Mouse (Mus musculus) forebrain, embryonic 14.5 days (tissue): ENCODE measurements around the gene Ranbp3. TPM values are rescaled to one million over a fixed set of nuclear protein-coding genes. Genes with fewer than 3 reads are reported as not detected.

Experiments
- ATAC-seq: fragments of 200-750 bp; cut with Nextera tagmentation; 2 replicates; pipeline ENCODE4 v1.8.0; 2017; ENCODE audit warnings: mild to moderate bottlenecking, moderate library complexity
- DNase-seq: peaks from one replicate; pipeline ENCODE4 v3.0.0-alpha.2; 2015; ENCODE audit warnings: low spot score
- H3K27ac ChIP-seq: fragments of 300-500 bp; sonication (generic); 2 replicates; pipeline ENCODE4 v1.5.1; 2014; ENCODE audit warnings: low read depth, mild to moderate bottlenecking, control low read depth, low read length, moderate library complexity
- H3K27me3 ChIP-seq: fragments of 300-500 bp; sonication (generic); replicated peaks from 2 replicates; pipeline ENCODE4 v1.6.1; 2014; ENCODE audit warnings: low read length, control low read depth, mixed read lengths; ENCODE audit not compliant: control insufficient read depth, insufficient read depth
- H3K36me3 ChIP-seq: fragments of 300-500 bp; sonication (generic); 2 replicates; pipeline ENCODE4 v1.6.1; 2014; ENCODE audit warnings: low read length, control low read depth; ENCODE audit not compliant: control insufficient read depth, insufficient read depth
- H3K4me1 ChIP-seq: fragments of 300-500 bp; sonication (generic); 2 replicates; pipeline ENCODE4 v1.6.1; 2014; ENCODE audit warnings: antibody characterized with exemption, low read length, control low read depth; ENCODE audit not compliant: control insufficient read depth, insufficient read depth
- H3K4me2 ChIP-seq: fragments of 300-500 bp; sonication (generic); 2 replicates; pipeline ENCODE4 v1.6.1; 2014; ENCODE audit warnings: mild to moderate bottlenecking, control low read depth, low read length
- H3K4me3 ChIP-seq: fragments of 300-500 bp; sonication (generic); 2 replicates; pipeline ENCODE4 v1.5.1; 2014; ENCODE audit warnings: low read depth, low read length, control low read depth
- H3K9ac ChIP-seq: fragments of 300-500 bp; sonication (generic); 2 replicates; pipeline ENCODE4 v1.6.1; 2014; ENCODE audit warnings: mild to moderate bottlenecking, low read length, control low read depth, moderate library complexity
- H3K9me3 ChIP-seq: fragments of 300-500 bp; sonication (generic); replicated peaks from 2 replicates; pipeline ENCODE4 v1.6.1; 2016; ENCODE audit warnings: low read length, control low read depth, mixed read lengths; ENCODE audit not compliant: control insufficient read depth
- WGBS: fragments of 180-500 bp; shearing (Covaris S2); extraction: QIAGEN DNeasy Blood & Tissue Kit; methylation state at CpG from one replicate; pipeline ENCODE4 v1.1.7; 2014; 5-methylcytosine and 5-hydroxymethylcytosine counted together
- polyA plus RNA-seq: library from polyadenylated mRNA; unstranded; fragments of >200 nt; fragmentation: Nextera tagmentation; extraction: Ambion mirVana; gene quantifications from 2 replicates; pipeline ENCODE4 v1.2.1, GENCODE M21; 2014

Gene Ranbp3
- polyA plus RNA-seq, 1 experiment from 2014 or later: 116 TPM

DNA sequence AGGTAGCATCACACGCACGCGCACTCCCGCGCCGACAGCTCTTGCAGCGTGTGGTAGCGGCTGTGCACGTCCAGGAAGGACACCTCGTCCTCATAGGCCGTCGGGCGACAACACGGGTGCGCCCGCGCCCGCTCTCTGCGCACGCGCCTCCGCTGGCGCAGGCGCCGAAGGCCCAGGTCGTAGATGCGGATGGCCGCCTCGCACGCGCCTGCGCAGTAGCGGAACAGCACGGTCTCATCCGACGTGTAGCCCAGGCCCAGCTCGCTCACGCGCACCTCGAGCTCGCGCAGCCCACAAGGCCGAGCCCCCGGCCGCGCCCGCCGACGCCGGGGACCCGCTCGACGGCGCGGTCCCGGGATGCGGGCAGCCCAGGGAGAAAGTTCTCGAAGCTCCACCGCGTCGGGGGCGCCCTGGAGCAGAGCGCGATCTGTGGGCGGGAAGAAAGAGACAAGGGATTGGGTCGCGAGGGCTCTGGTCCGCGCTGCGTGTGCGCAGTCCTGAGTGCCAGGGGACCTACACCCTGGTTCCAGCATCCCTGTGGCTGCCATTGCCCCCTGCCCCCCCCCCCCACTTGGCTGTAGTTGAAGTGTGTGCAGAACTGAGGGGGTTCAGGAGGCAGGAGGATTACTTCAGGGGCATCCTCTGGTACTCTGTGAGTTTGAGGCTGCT lies 78.4 kb downstream of the Ranbp3 start:
- 24% methylated on average over 67 of the region's 71 CpGs for WGBS
- no peaks in the 10 kb centered on the region for H3K9me3 ChIP-seq
- H3K4me3 ChIP-seq: peak overlapping the region; percentile 21
- no peaks in the 10 kb centered on the region for H3K36me3 ChIP-seq
- H3K9ac ChIP-seq: peak overlapping the region; percentile 43
- DNase-seq (peak; percentile 83), ATAC-seq (peak; percentile 88)
- peaks cover 49% of the 10 kb centered on the region for H3K27me3 ChIP-seq
- no peak overlapping the region for H3K27ac ChIP-seq
- H3K4me2 ChIP-seq: peak overlapping the region; percentile 32
- H3K4me1 ChIP-seq: no peaks in the 10 kb centered on the region

DNA sequence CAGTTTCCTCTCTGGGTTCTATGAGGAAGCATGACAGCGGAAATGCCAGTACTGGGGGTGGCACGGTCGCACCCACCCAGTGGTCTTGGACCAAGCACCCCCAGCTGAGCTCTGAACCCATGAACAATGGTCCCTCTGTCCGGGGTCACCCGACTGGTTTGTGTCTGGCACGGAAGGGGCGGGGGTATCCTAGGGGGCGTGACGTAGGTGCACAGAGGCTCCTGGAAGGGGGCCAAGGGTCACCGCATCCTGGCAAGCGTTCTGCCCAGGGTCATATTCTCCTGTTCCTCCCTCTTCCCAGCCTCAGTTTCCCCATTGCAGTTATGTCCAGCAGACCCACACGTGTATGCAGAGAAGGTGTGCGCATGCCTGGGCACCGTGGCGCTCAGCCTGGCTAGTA lies 80.4 kb downstream of the Ranbp3 start:
- Histone ChIP-seq H3K4me1 (peaks cover 6% of the 10 kb centered on the region), H3K4me3 (no peak overlapping the region), H3K27me3 (peaks cover 62% of the 10 kb centered on the region), H3K36me3 (no peaks in the 10 kb centered on the region), H3K27ac (no peak overlapping the region), H3K9me3 (no peaks in the 10 kb centered on the region), H3K9ac (no peak overlapping the region), H3K4me2 (no peak overlapping the region)
- WGBS: 16% methylated on average over 15 of the region's 15 CpGs
- ATAC-seq (no peak), DNase-seq (no peak)

DNA sequence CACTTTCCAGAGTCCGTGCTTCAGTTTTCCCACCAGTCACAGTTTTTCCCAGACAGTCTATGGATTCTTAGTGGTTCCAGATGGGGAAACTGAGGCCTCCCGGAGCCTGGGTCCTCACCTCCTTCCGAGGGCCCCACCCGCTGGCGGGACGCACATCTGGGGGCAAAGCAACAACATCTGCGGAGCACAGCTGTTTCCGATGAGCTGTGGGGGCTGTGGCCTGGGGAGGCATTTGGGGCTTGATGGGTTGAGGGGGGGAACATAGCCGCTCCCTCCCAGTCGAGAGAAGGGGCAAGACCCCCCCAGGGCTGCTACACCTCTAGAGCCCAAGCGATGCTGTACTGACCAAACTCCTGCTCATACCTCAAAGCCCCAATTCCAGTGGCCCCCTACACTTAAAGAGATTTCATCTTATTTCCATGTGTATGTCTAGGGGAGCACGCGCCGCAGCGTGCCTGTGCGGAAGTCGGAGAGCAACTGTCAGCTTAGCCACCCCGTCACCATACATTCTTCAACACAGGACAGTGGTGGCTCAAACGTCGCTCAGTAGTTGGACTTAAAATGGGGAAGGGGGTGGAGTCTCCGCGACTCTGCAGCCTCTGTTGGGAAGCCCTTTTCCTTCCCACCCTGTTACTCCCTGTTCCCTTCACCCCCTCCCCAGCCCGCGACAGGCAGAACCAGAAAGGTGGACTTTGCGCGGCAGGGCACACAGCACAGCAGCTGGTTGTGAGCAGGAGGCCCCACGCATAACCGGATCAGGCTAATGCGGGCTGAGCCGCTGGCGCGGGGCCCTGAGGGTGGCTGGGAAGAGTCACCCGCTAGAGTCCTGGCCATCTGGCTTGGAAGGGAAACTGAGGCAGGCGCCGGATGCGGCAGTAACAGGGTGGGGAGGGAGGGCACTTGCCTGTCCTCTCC lies 81.4 kb downstream of the Ranbp3 start:
- Histone ChIP-seq H3K4me1 (peaks cover 6% of the 10 kb centered on the region), H3K4me2 (no peak overlapping the region), H3K36me3 (no peaks in the 10 kb centered on the region), H3K9me3 (no peaks in the 10 kb centered on the region), H3K9ac (no peak overlapping the region), H3K27me3 (peaks cover 62% of the 10 kb centered on the region), H3K4me3 (no peak overlapping the region), H3K27ac (no peak overlapping the region)
- DNase-seq (no peak), ATAC-seq (no peak)
- 20% methylated on average over 36 of the region's 36 CpGs for WGBS

DNA sequence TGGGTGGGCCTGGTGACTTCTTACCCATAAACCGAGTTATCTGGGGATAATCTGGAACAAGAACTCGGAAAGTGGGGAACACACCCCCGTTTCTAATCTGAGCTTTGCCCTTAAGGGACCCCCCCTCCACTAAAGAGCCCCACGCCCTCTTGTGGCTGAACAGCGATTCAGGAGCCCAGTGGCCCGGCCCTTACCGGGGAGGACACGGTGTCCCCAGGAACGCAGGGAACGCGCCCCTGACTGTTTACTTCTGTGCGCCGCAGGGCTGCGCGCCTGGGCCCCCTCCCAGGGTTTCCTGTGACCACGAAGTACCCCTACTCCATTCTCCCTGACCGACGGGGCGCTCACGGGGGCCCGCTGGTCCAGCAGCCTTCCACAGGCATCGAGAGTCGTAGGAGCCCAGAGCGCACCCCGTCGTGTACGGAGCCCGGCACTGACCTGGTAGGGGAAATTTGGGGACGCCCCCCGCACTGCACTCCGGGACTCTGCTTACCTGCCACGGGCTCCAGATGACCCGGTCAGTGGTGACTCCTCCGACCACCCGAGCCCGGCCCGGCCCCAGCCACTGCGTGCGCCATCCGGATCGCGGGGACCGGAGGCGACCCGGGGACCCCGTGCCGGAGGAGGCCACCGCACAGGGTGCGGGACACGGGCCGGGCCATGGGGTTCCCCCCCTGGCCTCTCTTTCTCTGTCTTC lies 83.8 kb downstream of the Ranbp3 start:
- no peaks in the 10 kb centered on the region for H3K9me3 ChIP-seq
- no peaks in the 10 kb centered on the region for H3K36me3 ChIP-seq
- DNase-seq: no peak
- H3K4me1 ChIP-seq: peaks cover 6% of the 10 kb centered on the region
- H3K27ac ChIP-seq: no peak overlapping the region; the same call in 1 of the 2 replicates
- H3K27me3 ChIP-seq: peaks cover 58% of the 10 kb centered on the region
- peak overlapping the region; percentile 37 for H3K4me3 ChIP-seq
- ATAC-seq: peak; percentile 5; the same call in 1 of the 2 replicates
- H3K4me2 ChIP-seq: peak overlapping the region; percentile 78
- WGBS: under 1% methylated on average over 50 of the region's 51 CpGs
- peak overlapping the region; percentile 54 for H3K9ac ChIP-seq

DNA sequence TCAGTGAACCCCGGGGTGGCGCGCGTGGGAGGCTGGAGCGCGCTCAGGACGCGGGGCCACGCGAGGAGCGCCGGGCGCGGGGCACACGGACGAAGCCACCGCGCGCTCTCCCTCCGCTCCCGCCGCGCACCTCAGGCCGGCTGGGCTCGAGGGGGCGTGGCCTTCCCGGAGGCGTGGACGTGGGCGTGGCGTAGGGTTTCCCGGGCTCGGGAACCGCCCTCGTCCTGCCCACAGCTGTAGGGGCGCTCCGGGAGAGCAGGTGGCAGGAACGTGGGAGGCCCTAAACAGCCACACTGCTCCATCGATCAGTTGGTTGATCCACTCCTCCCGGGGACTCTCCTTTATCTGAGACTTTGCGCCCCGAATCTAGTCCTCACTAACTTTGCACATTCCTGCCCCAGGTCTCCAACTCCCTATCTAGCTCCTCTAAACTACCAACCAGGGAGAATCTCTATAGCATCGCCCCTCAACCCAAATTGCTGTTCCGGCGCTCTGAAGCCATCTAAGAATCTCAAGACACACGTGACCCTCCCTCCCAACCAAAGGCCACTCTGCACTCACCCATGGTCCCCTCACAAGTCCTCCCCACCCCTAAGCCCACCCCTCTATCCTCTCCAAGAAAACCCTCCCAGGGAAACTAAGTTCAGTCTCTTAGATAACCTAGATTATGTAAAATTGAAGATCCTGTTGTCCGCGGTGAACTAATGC lies 84.5 kb downstream of the Ranbp3 start, which contains the start of gene Nrtn:
Gene Nrtn, minus strand, starts transcription at position 115 of the 708 bp plus-strand sequence.
- WGBS: under 1% methylated on average over 44 of the region's 48 CpGs
- ATAC-seq: peak; percentile 55
- no peaks in the 10 kb centered on the region for H3K9me3 ChIP-seq
- peak within 1 kb of the TSS; percentile 54 for H3K9ac ChIP-seq
- H3K36me3 ChIP-seq: no peaks in the 10 kb centered on the region
- no peak within 1 kb of the TSS; the same call in 1 of the 2 replicates for H3K27ac ChIP-seq
- H3K4me1 ChIP-seq: peaks cover 8% of the 10 kb centered on the region
- H3K4me2 ChIP-seq: peak within 1 kb of the TSS; percentile 78
- peak; percentile 74 for DNase-seq
- H3K4me3 ChIP-seq: peak within 1 kb of the TSS; percentile 37
- H3K27me3 ChIP-seq: peaks cover 52% of the 10 kb centered on the region

DNA sequence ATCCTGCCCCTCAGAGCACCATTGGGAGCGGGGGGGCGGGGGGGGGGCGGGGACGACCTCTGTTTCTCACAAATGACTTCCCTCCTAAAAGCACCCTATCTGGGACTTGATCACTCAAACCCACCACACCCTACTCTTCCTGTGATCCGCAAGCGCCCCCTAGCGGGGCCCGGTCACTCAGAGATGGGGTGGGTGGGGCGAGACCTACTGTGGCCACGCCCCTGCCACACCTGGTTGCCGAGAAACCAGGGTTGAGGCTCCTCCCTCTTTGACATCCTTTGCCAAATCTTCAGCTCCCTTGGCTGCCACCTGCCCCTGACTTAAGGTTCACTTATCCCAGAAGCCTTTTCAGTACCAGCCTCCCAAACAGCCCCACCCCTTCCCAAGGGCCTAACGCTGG lies 85.0 kb downstream of the Ranbp3 start:
- Histone ChIP-seq H3K9ac (no peak overlapping the region), H3K4me3 (no peak overlapping the region), H3K27ac (no peak overlapping the region), H3K9me3 (no peaks in the 10 kb centered on the region), H3K4me2 (no peak overlapping the region), H3K27me3 (peaks cover 47% of the 10 kb centered on the region), H3K4me1 (peaks cover 8% of the 10 kb centered on the region), H3K36me3 (no peaks in the 10 kb centered on the region)
- ATAC-seq (no peak), DNase-seq (no peak)
- 5% methylated on average over 12 of the region's 12 CpGs for WGBS

DNA sequence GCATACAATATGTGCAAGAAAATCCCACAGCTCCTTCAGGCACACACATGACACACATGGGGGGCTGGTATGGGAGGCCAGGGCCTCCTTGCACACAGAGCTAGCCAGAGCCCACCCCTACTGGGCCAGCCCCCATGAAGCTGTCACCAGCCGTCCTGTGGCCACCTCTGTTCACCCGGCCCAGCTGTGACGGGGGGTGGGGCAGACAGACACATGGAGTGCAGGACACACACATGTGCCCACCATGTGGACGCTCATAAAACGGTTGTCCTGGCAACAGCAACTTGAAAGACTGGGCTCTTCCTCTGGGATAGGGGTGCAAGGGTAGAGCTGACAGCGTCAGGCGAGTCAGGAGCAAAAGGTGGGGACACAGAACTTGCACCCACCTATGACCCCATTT lies 86.2 kb downstream of the Ranbp3 start:
- Histone ChIP-seq H3K27ac (no peak overlapping the region), H3K9ac (no peak overlapping the region), H3K4me1 (peaks cover 8% of the 10 kb centered on the region), H3K4me2 (no peak overlapping the region), H3K27me3 (peaks cover 36% of the 10 kb centered on the region), H3K36me3 (no peaks in the 10 kb centered on the region), H3K4me3 (no peak overlapping the region), H3K9me3 (no peaks in the 10 kb centered on the region)
- DNase-seq (no peak), ATAC-seq (no peak)
- WGBS: 60% methylated on average over 7 of the region's 7 CpGs

DNA sequence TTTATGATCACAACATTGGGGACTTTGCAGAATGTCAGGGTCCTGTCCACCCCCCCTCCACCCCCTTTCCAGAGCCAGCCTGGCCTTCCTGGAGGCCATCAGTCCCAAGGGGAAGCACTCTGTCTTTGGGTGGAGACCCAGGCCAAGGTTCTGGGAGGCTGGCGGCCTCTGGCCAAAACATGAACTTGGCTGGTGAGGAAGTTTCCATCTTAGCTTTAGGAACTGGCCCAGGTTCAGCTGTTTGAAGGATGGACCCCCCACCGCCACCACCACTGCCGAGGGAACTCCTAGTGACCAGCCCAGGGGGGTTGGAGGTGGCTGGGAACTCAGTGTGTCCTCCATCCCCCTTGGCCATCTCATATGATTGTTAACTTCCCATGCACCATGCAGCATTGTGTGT lies 88.0 kb downstream of the Ranbp3 start:
- H3K27me3 ChIP-seq: peaks cover 18% of the 10 kb centered on the region
- 72% methylated on average over 3 of the region's 3 CpGs for WGBS
- H3K9ac ChIP-seq: no peak overlapping the region
- DNase-seq (no peak), ATAC-seq (no peak)
- no peak overlapping the region for H3K4me2 ChIP-seq
- H3K4me1 ChIP-seq: peaks cover 13% of the 10 kb centered on the region
- no peak overlapping the region for H3K27ac ChIP-seq
- H3K9me3 ChIP-seq: no peaks in the 10 kb centered on the region
- H3K36me3 ChIP-seq: no peaks in the 10 kb centered on the region
- no peak overlapping the region for H3K4me3 ChIP-seq
